Mouse (Mus musculus): ENCODE results near the gene Pus1.
"Not testable (repeated sequence)": the region's sequence is repeated elsewhere in the genome, so short reads cannot be mapped to it uniquely, and the experiment has no call there.

GRCm38 (mm10) chr5:110772945-110773344 is 7.5 kb downstream of the Pus1 start:
- TF ChIP-seq CTCF (IDR thresholded peaks at IDR 0.05; ENCODE audit: low read depth); EP300 (optimal IDR thresholded peaks at IDR 0.05): not testable (repeated sequence)
